Mouse (Mus musculus) c-Kit-negative CD71-positive TER-119-positive erythroid progenitor cells, embryonic 14.5 days (primary cell): Measurements from ENCODE around the gene Ubap2l.

Experiments used
- DNase-seq: peaks from one replicate; pipeline ENCODE4 v3.0.0-alpha.2; 2013; ENCODE audit warnings: low read depth, low spot score

Ubap2l gene

DNA sequence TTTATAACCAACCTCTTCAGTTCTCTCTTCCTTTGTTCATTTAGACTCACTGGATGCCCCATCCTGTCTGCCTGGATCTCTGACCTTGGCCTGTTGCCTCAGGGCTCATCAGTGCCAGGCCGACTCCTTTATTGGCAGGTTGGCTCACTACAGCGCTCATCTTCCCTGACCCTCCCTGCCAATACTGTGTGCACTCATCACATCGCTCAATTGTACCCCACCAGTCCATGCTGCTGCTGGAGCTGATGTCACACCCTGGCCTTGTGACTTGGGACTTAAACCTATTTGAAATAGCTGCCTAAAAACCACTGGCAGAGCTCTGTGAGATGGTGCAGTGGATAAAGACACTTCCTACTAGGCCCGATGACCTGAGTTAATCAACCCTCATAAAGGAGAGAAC, 15.4 kb upstream of the Ubap2l start:
- DNase-seq = no peak

DNA sequence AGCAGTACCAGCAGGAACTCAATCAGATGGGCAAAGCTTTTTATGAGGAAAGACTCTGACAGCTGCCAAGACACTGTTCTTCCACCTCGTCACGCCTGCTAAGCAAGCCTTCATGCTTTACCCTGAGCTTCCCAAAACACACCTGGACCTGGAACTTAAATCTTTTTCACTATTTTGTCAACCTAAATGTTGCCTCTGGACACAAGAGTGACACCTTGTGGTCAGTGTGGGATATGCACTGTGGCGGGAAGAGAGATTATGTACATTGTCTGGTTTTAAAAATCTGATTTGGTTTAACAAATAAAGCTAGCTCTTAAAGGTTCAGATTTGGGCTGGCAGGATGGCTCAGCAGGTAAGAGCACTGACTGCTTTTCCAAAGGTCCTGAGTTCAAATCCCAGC, 13.1 kb upstream of the Ubap2l start:
- peak; percentile 40 for DNase-seq

DNA sequence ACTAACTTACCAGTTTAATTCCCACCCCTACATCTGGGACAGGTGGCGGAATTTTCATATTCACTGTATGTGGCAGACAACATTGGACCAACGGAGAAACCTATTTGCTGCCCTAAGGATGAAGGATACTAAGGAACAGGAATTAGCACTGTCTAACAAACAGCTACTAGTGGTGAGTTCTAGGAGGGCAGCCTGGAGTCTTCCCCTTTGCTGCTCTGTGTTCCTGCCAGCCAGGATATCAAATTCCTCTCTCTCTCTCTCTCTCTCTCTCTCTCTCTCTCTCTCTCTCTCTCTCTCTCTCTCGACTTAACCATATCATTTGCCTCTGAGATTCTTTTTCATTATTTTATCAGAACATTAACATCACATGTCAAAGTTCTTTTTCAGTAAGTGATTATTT, 12.0 kb upstream of the Ubap2l start:
- DNase-seq = no peak

DNA sequence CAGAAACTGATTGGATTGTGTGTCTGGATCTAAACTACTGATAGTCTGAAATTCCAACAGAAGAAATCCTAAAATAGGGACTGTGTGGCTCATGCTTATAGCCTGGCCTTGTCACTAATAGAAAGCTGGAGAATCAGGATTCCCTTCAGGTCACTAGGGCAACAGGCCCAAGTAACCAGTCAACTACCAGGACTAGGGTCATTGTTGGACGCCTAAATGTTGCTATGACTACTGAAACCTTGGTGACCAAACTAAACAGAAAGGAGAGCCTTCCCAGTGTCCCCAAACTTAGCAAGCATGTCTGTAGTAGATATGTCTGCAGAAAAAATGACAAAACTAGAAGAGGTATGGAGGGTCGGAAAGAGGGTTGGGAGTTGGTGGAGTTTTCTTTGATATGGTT, 10.1 kb upstream of the Ubap2l start:
- DNase-seq = no peak

DNA sequence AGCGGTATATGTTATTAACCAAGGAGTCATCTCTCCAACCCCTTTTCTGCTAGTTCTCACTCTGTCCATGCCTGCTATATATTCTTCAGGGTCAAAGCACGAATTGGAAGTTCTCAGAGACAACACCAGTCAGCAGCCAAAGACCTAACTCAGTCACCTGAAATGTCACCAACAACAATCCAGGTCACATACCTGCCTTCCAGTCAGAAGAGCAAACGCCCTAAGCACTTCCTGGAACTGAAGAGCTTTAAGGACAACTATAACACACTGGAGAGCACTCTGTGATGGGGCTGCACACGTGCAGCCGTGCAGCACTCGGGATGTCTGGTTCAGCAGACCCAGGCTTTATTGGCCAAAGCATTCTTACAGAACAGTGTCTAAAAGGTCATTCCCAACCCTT, 9.1 kb upstream of the Ubap2l start:
- DNase-seq = no peak

DNA sequence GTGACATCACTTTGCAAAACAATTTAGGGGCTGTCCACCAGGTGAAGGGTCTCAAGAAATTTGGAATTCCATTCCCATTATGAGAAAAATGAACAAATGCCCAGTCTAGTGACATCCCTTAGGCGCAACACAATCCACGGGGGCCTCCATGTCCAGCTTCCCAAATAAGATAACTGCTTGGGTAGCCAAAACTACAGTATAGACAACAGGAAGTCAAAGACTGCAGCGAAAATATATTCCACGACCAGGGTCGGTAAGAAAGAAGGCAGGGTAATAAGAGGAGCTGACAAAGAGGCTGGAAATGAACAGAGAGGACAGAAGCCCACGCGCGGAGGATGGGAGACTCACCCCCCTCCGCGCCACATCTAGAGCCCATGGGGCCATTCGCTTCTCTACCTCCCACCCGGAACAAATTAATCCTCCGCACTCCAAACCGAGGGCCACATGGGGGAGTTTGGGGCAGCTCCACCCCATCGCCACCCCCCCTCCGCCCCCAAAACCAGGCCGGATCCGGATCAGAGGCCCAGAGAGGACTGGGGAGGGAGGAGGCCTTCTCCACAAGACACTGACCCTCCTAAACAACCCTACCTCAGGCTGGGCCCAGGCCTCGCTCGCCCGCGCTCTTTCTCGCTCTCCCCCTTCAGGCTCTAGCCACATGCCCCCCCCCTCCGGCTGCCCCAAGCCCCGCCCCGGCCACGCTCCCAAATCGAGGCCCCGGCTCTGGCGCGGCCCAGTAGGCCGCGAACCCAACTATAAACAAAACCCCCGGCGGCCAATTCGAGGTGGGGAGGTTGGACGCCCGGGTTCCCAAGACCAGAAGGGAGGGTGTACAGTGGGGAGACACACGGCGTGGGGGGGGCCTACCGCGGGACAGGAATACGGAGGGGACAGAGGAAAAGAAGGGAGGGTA, 732 bp downstream of the Ubap2l start, which contains the start of gene 4933434E20Rik:
Gene 4933434E20Rik (plus strand): TSS at position 196 of the 910 bp plus-strand sequence.
- peak; percentile 29 for DNase-seq

DNA sequence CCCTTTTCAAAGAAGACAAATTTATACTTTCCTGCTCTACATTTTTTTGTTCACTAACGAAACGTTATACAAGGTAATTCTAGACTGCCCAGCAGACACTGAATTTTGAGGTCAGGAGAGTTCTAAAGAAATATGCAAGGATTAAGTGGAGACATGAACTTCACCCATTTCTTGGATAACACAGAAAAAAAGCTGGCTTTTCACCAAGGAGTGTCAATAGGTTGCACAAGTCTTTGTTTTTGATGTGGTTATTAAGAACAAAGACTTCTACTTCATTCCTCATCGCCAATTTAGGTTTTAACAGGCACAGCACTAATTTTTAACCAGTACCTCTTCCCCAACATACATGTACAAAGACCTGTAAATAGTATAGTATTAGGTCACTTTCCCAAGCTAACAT, 2.7 kb downstream of the Ubap2l start:
- no peak for DNase-seq

DNA sequence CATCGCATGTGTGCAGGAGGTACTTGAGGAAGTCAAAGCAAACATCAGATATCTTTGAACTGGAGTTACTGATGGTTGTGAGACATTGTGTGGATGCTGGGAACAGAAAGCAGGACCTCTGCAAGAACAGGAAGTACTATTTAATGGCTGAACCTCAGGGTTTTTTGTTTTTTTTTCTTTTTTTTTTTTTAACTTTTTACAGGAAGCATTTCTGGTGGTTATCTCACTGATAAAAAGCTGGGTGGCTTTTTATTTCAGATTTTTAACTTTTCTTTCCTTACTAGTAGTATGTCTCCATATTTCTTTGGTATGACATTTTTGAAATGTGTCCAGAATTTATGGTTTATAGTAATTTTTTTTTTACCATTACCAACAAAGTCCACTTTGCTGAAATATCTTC, 16.2 kb downstream of the Ubap2l start:
- no peak for DNase-seq

DNA sequence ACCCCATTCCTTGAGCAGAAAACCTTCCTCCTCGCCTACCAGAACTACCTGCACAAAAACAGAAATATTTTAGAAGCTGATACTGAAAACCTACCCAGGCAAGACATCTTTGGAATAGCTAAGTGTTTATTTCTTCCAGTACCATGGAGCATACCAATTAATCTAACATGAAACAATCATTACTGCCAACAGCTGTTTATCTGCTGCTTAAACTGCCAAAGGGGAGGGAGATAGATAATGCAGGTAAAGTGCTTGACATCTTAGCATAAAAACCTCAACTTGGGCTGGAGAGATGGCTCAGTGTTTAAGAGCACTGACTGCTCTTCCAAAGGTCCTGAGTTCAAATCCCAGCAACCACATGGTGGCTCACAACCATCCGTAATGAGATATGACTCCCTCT, 17.8 kb downstream of the Ubap2l start:
- no peak for DNase-seq

DNA sequence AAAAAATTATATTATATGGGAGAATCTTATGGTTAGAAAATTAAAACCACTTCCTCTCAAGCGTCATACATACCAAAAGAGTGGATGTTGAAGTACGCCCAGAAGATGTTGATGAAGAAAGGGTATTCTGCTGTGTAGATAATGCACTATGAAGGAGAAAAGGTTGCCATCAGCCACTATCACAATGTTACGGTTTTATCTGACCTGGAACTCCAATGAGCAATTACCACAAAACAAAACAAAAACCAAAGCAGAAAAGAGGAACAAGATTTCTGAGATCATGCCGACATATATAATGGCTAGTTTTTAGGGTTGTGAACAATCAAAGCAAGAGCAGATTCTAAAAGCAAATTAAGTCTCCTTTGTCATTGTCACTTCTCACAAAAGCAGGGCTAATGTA, 35.8 kb downstream of the Ubap2l start:
- DNase-seq = no peak

DNA sequence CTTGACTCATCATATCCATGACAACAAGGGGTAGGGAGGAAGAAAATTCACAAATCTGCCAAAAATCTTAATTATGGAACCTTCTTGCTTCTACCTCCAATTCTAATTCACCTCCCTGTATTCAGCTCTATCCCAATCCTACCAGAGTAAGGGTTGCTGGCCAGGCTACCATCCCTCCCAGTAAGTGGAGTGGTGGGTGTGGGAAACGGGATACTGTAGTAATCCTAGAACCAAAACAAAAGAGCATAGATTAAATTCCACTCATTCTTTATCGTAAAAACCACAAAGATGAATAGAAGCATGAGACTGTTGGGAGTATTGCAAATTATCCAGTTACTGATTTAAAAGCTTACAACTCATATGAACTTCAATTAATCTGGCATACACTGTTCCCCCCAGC, 42.1 kb downstream of the Ubap2l start:
- DNase-seq = no peak

DNA sequence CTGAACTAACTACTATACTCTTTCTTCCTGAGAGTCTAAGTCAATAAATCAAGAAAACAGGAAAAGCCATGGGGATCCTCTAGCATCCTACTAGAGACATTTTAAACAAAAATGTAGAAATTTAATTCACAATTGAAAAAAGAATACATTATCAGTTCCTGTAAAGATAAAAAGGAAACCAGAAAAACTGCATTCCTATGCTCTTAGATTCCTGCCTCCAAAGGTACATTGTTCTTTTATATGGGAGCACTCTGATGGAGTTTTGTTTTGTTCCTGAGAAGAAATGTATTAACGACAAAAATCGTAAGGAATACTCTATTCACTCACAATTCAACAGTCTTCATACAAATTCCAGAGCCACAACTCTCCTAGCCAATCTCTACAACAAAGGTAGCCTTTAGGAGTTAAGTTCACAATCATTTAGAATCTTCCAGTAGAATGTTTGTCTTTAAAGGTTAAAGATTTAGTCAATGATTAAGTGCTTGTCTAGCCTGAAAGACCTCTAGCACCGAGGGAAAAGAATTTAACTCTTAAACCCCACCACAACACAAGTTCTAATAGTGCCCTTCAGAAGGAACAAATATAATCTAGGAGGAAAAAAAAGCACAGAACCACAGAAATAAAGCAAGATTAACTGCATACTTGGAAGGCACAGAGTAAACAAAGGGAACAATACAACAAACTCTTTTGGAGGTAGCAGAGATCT, 48.2 kb downstream of the Ubap2l start:
- no peak for DNase-seq

DNA sequence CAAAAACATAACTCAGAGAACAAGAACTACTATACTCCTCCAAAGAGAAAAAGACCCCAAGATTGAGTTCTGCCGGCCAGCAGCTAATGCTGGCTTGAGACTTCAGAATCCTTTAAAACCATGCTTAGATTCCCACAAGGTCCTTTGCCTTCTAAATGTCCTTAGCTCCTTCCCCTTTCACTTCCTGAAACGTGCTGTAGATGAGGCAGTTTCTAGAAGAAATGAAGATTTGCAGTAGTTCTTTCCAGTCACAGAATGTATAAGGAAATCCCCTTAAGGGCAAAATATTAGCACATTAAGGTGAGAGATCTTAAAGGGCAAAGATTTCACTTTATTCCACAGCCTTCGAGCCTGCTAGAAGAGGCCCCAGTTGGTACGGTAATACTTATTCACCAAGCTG, 52.6 kb downstream of the Ubap2l start:
- no peak for DNase-seq

DNA sequence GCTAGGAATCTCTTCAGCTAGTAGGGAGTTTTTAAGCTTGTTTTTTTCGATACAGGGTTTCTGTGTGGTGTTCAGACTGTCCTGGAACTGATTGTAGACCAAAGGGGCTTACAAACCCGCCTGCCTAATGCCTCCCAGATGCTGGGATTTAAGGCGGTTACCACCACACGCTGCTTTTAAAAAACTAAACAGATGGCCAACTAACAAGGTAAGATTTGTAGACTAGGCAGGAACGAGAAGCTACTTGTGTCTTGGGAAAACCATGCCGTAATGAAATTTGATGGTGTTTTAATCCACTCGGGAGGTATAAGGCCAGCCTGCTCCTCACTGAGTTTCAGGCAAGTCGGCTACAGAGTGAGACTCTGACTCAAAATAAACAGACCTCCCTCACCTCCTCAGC, 53.3 kb downstream of the Ubap2l start:
- no peak for DNase-seq

DNA sequence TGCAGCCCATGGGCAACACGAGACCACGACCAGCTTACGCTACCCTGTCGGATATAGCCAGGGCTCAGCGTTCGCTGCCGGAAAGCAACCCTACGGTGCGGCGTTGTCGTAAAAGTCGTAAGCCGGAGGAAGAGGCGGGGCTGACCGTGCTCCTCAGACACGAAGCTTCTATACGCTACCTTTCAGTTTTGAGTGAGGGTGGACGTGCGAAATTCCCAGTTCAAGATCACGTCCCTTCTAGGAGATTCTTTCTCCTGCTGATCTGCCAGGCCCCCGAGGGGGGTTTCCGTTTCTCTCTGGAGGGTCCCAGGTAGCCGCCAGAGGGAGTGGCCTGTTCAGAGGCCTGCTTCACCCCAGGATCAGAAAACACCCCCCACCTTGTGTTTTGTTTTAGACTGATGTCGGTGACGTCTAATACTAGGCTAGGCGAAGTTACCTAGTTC, 53.8 kb downstream of the Ubap2l start, which contains the start of gene Hax1:
Gene Hax1 (minus strand): TSS at position 169 of the 443 bp plus-strand sequence.
- DNase-seq = peak; percentile 88

DNA sequence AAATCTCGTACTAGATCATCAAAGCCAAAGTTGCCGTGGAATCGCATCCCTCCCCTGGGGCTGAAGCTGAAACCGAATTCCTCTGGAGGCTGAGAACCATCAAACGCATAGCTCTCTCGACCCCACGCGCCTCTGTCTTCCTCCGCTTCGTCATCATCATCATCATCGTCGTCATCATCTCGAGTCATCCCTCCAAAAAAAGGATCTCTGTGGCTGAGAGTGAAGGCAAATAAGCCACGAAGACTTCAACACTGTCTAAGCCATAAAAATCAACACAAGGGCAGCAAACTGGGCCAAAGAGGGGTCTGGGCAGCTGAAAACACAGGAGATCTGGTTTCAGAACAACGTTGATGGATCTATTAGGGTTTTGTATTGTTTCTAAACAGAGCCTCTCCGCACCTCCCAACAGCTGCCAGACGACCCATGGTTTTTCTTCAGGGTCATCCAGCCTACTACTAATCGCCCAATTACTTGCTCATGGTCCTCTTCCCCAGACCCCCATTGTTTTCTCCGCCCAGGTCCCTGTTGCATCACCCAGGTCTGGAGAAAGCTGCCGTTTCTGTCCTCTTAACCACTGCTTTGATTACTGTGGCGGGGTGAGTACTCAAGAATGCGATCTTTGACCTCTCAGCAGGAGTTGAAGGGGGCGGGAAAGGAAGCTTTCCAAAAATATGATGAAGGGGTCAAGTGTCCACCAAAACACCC, 54.5 kb downstream of the Ubap2l start:
- peak; percentile 13 for DNase-seq

DNA sequence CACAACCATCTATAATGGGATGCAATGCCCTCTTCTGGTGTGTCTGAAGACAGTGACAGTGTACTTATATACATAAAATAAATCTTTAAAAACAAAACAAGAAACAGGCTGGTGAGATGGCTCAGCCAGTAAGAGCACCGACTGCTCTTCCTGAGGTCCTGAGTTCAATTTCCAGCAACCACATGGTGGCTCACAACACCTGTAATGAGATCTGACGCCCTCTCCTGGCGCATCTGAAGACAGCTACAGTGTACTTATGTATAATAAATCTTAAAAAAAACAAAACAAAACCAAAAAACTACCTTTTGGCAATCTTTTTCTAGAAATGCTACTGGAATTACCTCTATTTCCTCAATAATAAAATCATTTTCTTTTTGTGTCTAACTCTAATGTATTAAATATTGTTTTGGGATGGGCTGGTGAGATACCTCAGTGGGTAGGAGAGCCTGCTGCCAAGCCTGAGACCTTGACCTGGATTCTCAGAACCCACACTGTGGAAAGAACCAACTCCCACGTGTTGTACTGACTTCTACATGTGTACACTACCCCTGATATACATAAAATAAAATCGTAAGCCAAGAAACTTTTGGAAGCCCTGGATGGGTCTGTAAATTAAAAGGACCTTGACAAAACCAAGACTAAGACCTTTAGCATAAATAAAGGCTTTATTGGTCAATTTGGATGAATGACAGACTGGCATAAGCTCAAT, 57.5 kb downstream of the Ubap2l start:
- no peak for DNase-seq

DNA sequence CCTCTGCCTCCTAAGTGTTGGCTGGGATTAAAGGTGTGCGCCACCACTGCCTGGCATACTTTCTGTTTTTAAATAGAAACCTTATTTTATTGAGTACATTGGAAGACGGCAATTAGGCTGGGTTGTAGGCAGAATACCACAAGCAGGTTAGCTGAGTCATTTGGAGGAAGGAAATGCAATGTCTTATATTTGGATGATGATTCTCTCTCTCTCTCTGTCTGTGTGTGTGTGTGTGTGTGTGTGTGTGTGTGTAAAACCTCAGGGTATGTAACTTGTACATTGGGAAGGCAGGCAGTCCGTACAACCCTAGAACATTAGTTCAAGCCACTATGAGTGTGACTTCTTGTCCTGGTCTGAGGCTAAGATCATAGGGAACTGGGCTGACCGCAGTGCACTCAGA, 64.6 kb downstream of the Ubap2l start:
- DNase-seq = no peak

DNA sequence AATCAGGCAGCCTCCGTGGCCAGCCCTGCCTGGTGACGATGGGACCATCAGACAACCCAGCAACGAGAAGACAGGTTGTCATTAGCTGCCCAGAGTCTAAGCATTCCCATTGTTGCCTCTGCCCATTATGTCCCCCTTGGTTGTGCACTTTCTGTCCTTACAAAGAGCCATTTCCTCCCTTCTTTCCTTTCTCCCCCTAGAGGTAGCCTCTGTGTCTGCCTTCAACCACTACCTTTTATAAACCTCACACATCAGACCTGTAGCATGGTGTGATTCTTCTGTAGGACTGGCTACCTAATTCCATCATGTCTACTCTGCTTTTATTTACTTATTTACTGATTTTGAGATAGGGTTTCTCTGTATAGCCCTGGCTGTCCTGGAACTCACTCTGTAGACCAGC, 65.2 kb downstream of the Ubap2l start:
- DNase-seq = no peak

DNA sequence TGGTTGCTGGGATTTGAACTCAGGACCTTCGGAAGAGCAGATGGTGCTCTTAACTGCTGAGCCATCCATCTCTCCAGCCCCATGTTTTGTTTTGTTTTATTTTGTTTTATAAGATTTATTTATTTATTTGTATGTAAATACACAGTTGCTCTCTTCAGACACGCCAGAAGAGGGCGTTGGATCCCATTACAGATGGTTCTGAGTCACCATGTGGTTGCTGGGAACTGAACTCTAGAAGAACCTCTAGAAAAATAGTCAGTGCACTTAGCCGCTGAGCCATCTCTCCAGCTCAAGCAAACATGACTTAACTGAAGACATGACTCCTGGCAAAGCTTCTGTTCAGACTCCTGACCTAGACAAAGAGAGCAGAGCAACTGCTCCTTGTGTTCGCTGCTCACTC, 70.0 kb downstream of the Ubap2l start:
- DNase-seq = no peak

DNA sequence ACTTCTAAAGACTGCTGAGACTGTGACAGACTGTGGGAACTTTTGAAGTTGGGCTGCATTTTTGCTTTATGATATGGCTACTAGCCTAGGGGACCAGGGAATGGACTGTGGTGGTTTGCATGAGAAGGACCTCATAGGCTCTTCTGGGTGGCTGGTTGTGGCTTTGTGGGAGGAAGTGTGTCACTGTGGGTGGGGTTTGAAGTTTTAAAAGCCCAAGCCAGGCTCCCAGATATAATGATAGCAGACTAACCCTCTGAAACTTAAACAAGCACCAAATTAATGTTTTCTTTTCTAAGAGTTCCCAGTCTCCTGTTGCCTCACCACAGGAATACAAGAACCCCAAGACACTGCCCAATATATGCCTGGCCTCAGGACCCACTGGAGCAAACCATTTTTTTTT, 75.6 kb downstream of the Ubap2l start:
- DNase-seq = no peak

DNA sequence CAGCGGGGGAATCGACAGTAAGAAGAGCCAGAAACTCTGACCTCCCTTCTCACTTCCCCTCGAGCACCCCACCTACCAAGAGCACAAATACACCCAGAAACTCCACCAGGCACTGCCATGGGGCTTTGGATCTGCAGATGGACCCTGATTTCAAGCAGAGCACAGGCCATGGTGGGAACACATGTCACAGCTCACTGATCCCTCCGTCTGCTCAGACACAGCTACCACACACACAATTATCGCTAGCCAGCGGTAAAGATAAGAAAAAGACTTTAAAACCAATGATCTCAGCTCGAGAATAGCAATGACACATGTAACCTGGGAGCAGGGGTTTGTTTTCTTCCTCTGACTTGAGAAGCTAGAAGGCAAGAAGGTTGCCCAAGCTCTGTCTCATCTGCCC, 83.9 kb downstream of the Ubap2l start:
- DNase-seq = no peak
